Mouse (Mus musculus) liver, embryonic 13.5 days (tissue): ENCODE data around the gene Trnp1. TPM values are rescaled to one million over a fixed set of nuclear protein-coding genes. Genes with fewer than 3 reads are reported as not detected.

ENCODE experiments used
- ATAC-seq: fragments of 200-750 bp; cut with Nextera tagmentation; 2 replicates; pipeline ENCODE4 v1.8.0; 2017; ENCODE audit warnings: low read depth, mild to moderate bottlenecking, moderate number of reproducible peaks, moderate library complexity
- DNase-seq: peaks from one replicate; pipeline ENCODE4 v3.0.0; 2022
- H3K27ac ChIP-seq: fragments of 300-500 bp; sonication (generic); 2 replicates; pipeline ENCODE4 v1.5.1; 2015; ENCODE audit warnings: moderate library complexity, mild to moderate bottlenecking, inconsistent platforms
- H3K27me3 ChIP-seq: fragments of 300-500 bp; sonication (generic); 2 replicates; pipeline ENCODE4 v1.6.1; 2015; ENCODE audit warnings: mild to moderate bottlenecking, inconsistent platforms
- H3K36me3 ChIP-seq: fragments of 300-500 bp; sonication (generic); 2 replicates; pipeline ENCODE4 v1.6.1; 2015; ENCODE audit warnings: mild to moderate bottlenecking, inconsistent platforms
- H3K4me1 ChIP-seq: fragments of 300-500 bp; sonication (generic); replicated peaks from 2 replicates; pipeline ENCODE4 v1.6.1; 2015; ENCODE audit warnings: inconsistent platforms
- H3K4me2 ChIP-seq: fragments of 300-500 bp; sonication (generic); 2 replicates; pipeline ENCODE4 v1.6.1; 2015; ENCODE audit warnings: inconsistent platforms, mild to moderate bottlenecking, moderate library complexity
- H3K4me3 ChIP-seq: fragments of 300-500 bp; sonication (generic); replicated peaks from 2 replicates; pipeline ENCODE4 v1.5.1; 2015; ENCODE audit warnings: mild to moderate bottlenecking, inconsistent platforms
- H3K9ac ChIP-seq: fragments of 300-500 bp; sonication (generic); 2 replicates; pipeline ENCODE4 v1.6.1; 2015; ENCODE audit warnings: mild to moderate bottlenecking, inconsistent platforms
- H3K9me3 ChIP-seq: fragments of 300-500 bp; sonication (generic); replicated peaks from 2 replicates; pipeline ENCODE4 v1.6.1; 2016; ENCODE audit warnings: inconsistent platforms
- WGBS: fragments of 180-500 bp; shearing (Covaris S2); methylation state at CpG from one replicate; pipeline ENCODE4 v1.1.7; 2015; ENCODE audit not compliant: insufficient replicate concordance; 5-methylcytosine and 5-hydroxymethylcytosine counted together
- polyA plus RNA-seq: library from polyadenylated mRNA; unstranded; fragments of >200 nt; fragmentation: Nextera tagmentation; extraction: Ambion mirVana; gene quantifications from 2 replicates; pipeline ENCODE4 v1.2.1, GENCODE M21; 2015

Trnp1 gene
- polyA plus RNA-seq, 1 experiment from 2014 or later: 0.06 TPM

DNA sequence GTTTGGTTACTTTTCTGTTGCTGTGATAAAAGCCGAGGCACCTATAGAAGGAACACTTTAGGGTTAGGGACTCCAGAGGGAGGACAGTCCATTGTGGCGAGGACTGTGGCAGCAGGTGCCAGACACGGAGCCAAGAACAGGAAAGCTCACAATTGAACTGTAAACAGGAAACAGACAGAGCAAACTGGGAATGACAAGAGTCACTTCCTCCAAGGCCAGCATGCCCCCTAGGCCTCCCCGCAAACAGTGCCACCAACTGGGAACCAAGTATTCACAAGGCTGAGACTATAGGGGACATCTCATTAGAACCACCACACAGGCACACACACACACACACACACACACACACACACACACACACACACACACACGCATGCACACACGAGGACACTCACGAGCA lies 45.9 kb downstream of the Trnp1 start:
- Histone ChIP-seq H3K36me3 (no peaks in the 10 kb centered on the region), H3K27ac (no peak overlapping the region), H3K4me3 (no peak overlapping the region), H3K4me2 (no peak overlapping the region), H3K27me3 (0 out of 2 replicates have a peak, but pooled peaks cover 12% of the 10 kb centered on the region), H3K4me1 (no peaks in the 10 kb centered on the region), H3K9ac (no peak overlapping the region), H3K9me3 (no peaks in the 10 kb centered on the region)
- WGBS: 52% methylated on average over 6 of the region's 7 CpGs
- DNase-seq (no peak), ATAC-seq (no peak)

DNA sequence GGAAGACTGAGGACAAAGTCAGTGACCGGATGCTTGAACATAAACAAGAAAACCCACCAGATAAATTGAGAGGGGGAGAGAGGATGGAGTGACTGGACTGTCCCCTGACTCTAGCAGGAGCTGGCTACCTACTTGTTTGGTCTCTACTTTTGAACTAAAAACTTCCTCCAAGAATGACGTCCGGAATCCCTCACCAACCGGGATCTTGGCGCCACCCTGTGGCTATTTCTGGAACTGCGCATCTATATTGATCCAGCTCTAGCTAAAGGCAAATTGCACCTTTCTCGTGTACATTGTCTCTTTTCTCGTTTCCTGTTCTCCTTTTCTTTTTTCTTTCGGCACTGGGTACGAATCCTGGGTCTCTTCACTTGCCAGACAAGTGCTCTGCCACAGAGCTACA lies 46.8 kb downstream of the Trnp1 start:
- peak; percentile 22 for DNase-seq
- no peak overlapping the region for H3K4me3 ChIP-seq
- H3K4me2 ChIP-seq: no peak overlapping the region
- 0 out of 2 replicates have a peak, but pooled peaks cover 14% of the 10 kb centered on the region for H3K27me3 ChIP-seq
- H3K9me3 ChIP-seq: no peaks in the 10 kb centered on the region
- no peak overlapping the region for H3K27ac ChIP-seq
- H3K4me1 ChIP-seq: no peaks in the 10 kb centered on the region
- 7% methylated on average over 10 of the region's 10 CpGs for WGBS
- no peaks in the 10 kb centered on the region for H3K36me3 ChIP-seq
- ATAC-seq: no peak
- no peak overlapping the region for H3K9ac ChIP-seq

DNA sequence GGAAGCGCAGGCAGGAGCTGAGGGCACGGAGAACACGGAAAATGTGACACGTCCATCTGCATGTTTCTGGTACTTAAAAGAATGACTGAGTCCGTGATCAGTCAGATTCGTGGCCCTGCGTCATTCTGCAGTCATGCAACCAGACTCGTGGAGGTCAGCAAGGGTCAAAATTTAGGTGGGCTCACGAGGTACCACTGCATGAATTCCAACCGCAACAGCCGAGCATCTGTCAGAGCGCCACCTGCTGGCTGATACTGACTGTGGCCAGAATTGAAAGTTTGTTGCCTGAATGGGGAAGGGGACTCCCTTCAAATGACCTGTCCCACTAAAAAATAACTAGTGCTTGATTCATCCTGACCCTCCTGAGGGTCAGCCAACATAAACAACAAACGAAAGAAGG lies 48.6 kb downstream of the Trnp1 start:
- H3K9me3 ChIP-seq: no peaks in the 10 kb centered on the region
- no peaks in the 10 kb centered on the region for H3K4me1 ChIP-seq
- ATAC-seq: no peak
- no peak overlapping the region for H3K9ac ChIP-seq
- H3K27ac ChIP-seq: no peak overlapping the region
- H3K27me3 ChIP-seq: 0 out of 2 replicates have a peak, but pooled peaks cover 14% of the 10 kb centered on the region
- no peak overlapping the region for H3K4me2 ChIP-seq
- H3K36me3 ChIP-seq: no peaks in the 10 kb centered on the region
- no peak for DNase-seq
- WGBS: 19% methylated on average over 13 of the region's 13 CpGs
- H3K4me3 ChIP-seq: no peak overlapping the region

DNA sequence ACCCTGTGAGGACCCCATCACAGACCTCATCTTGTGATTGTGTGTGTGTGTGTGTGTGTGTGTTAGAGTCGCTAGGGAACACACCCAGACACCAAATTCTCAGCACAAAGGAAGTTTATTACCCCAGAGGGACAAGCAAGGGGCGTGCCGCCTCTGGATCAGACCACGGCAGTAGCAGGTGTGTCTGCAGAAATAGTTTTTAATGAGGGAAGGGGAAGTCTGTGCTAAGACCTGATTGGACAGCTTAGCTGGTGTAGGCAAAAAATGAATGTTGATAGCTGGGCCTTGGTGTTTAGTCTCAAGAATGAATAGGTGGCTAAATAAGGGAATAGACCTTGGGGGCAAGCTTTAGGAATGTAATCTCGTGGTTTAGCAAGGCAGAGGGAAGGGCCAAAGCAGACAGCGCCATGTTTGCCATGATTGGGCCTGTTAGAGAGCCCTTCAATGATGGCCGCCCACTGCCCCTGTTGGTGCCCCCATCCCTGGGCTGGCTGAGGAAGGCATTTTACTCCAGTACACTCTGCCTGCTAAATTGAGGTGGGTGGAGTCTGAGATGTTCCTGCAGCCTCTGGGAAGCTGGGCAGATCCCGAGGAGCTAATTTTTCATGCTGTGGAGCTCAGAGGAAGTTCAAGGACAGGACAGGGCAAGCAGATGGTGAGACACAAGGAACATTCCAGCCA lies 49.5 kb downstream of the Trnp1 start:
- H3K4me2 ChIP-seq: no peak overlapping the region
- WGBS: 60% methylated on average over 8 of the region's 8 CpGs
- DNase-seq (no peak), ATAC-seq (no peak)
- H3K4me1 ChIP-seq: no peaks in the 10 kb centered on the region
- 0 out of 2 replicates have a peak, but pooled peaks cover 14% of the 10 kb centered on the region for H3K27me3 ChIP-seq
- H3K9me3 ChIP-seq: no peaks in the 10 kb centered on the region
- no peak overlapping the region for H3K4me3 ChIP-seq
- no peak overlapping the region for H3K9ac ChIP-seq
- no peak overlapping the region for H3K27ac ChIP-seq
- H3K36me3 ChIP-seq: no peaks in the 10 kb centered on the region

DNA sequence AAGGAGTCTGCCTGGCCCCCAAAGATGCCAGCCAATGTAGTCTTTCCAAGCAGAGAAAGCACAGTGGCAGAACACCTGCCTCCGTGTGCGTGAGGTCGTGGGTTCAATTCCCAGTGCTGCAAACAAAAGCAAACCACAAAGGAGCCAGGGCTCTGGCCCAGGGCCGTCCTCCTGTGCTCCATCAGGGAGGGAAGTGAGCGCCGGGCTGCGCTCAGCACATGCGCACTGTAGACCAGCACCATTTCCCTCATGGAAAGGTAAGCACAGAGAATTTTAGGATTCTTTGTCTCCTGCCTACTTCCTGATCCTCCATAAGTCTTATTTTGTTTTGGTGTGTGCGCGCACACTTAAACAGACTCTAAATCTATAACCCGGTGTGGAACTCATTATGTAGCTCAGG lies 50.4 kb downstream of the Trnp1 start:
- no peak for ATAC-seq
- Histone ChIP-seq H3K27me3 (0 out of 2 replicates have a peak, but pooled peaks cover 14% of the 10 kb centered on the region), H3K36me3 (no peaks in the 10 kb centered on the region), H3K9me3 (no peaks in the 10 kb centered on the region), H3K4me1 (no peaks in the 10 kb centered on the region), H3K4me2 (no peak overlapping the region), H3K4me3 (no peak overlapping the region), H3K27ac (no peak overlapping the region), H3K9ac (no peak overlapping the region)
- DNase-seq: no peak
- WGBS: 73% methylated on average over 11 of the region's 11 CpGs

DNA sequence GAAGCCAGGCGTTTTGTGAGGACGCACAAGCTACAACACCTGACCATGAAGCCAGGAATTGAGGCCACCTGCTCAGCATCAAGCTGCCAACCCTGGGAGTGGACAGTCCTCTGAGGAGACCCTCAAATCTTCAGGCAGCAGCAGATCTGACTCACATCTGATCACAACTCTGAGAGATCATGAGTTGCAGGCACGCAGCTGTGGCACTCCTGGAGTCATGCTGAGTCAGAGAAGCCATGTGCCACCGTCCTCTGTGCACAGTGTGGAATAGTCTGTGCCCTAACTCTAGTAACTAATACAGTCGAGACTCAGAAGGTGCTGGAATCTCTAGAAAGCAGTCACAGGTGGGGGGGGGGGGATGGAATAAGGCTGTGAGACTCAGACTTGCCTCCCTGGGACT lies 51.0 kb downstream of the Trnp1 start:
- Histone ChIP-seq H3K9ac (no peak overlapping the region), H3K27me3 (0 out of 2 replicates have a peak, but pooled peaks cover 14% of the 10 kb centered on the region), H3K4me2 (no peak overlapping the region), H3K4me3 (no peak overlapping the region), H3K27ac (no peak overlapping the region), H3K36me3 (no peaks in the 10 kb centered on the region), H3K9me3 (no peaks in the 10 kb centered on the region), H3K4me1 (no peaks in the 10 kb centered on the region)
- no peak for DNase-seq
- ATAC-seq: no peak
- 54% methylated on average over 5 of the region's 5 CpGs for WGBS

DNA sequence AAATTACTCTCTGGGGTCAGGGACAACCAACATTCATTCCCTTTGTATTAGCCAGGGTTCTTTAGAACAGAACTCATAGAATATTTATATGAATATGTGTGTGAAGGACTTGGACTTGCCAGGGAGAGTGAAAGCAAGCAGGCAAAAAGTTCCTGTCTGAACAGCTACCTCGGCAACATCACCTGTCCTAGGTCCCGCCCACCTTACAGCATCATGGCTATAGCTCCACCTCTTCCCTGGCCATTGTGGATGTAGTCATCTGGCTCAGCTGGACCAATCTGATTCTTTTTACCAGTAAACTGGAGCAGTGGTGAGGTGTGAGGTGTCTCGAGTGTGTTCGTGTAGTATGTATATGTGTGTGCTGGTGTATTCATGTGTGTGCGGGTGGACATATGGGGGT lies 52.6 kb downstream of the Trnp1 start:
- Histone ChIP-seq H3K9me3 (no peaks in the 10 kb centered on the region), H3K27ac (no peak overlapping the region), H3K4me1 (no peaks in the 10 kb centered on the region), H3K9ac (no peak overlapping the region), H3K36me3 (no peaks in the 10 kb centered on the region), H3K4me3 (no peak overlapping the region), H3K27me3 (peaks cover 26% of the 10 kb centered on the region; the same call in 1 of the 2 replicates), H3K4me2 (no peak overlapping the region)
- no peak for ATAC-seq
- DNase-seq: no peak
- WGBS: 63% methylated on average over 5 of the region's 5 CpGs

DNA sequence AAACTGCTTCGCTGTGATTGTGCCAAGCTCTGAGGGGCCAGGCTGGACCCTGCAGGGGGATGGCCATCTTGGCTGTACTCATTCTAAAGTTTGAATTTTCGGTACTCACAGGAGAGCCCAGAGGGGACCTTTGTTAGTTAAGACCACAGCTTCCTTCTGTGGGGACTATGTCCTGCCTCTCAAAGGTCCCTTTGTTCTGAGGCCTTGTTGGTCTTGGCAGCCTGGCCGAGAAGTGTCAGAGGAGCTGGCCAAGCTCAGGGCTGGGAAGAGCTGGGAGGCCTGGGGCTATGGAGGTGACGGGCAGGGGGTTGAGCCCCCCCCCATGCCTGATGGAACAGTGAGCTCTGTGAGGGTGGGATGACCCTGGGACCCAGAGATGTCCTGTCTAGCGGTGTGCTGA lies 55.3 kb downstream of the Trnp1 start:
- WGBS: 47% methylated on average over 5 of the region's 5 CpGs
- Histone ChIP-seq H3K4me3 (no peak overlapping the region), H3K4me1 (peaks cover 9% of the 10 kb centered on the region; the same call in 1 of the 2 replicates), H3K4me2 (no peak overlapping the region), H3K36me3 (no peaks in the 10 kb centered on the region), H3K9me3 (no peaks in the 10 kb centered on the region), H3K9ac (no peak overlapping the region), H3K27me3 (peaks cover 35% of the 10 kb centered on the region), H3K27ac (no peak overlapping the region)
- DNase-seq (no peak), ATAC-seq (no peak)

DNA sequence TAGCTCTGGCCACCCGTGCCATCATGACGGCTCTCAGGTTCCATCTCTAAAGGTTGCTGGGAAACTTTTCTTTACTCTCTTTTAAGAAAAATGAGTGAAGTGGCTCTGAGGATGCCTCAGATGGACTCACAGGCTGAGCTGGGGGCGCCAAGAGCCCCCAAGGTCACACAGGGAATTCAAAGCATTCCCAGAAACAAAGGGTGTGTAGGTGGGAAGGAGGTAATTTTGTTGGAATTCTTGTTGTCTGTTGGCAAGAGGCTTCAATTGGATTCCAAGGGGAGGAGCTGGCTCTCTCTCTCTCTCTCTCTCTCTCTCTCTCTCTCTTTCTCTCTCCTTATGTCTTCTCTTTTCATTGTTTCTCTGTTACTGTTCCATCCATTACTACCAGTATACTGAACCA lies 56.2 kb downstream of the Trnp1 start:
- Histone ChIP-seq H3K27ac (no peak overlapping the region), H3K36me3 (no peaks in the 10 kb centered on the region), H3K4me3 (no peak overlapping the region), H3K4me1 (peaks cover 9% of the 10 kb centered on the region; the same call in 1 of the 2 replicates), H3K4me2 (no peak overlapping the region), H3K9me3 (no peaks in the 10 kb centered on the region), H3K9ac (no peak overlapping the region), H3K27me3 (peaks cover 27% of the 10 kb centered on the region)
- no peak for ATAC-seq
- no peak for DNase-seq
- WGBS: 57% methylated on average over 3 of the region's 3 CpGs

Other genes with a start within 250 kb of the Trnp1 start
- gene Sytl1, start 235.4 kb downstream of the Trnp1 start, polyA plus RNA-seq: 0.42 and 0.55 TPM in 2 replicates
- gene Tmem222, start 220.8 kb downstream of the Trnp1 start, polyA plus RNA-seq: 38.9 and 41.0 TPM in 2 replicates
- gene Wdtc1, start 145.1 kb downstream of the Trnp1 start, polyA plus RNA-seq: 5.5 and 7.1 TPM in 2 replicates
- gene Slc9a1, start 128.8 kb downstream of the Trnp1 start, polyA plus RNA-seq: 2.7 and 3.1 TPM in 2 replicates
- gene Tent5b, start 18.4 kb downstream of the Trnp1 start, polyA plus RNA-seq: 0.05 TPM in 1 of 2 replicates, not detected in the other
- 0.45 and 0.70 TPM in 2 replicates for gene Kdf1, start 20.4 kb upstream of the Trnp1 start, polyA plus RNA-seq
- gene Nudc, start 47.4 kb upstream of the Trnp1 start, polyA plus RNA-seq: 214 and 231 TPM in 2 replicates
- 0.31 and 0.51 TPM in 2 replicates for gene Nr0b2, start 54.8 kb upstream of the Trnp1 start, polyA plus RNA-seq
- 4.3 and 4.6 TPM in 2 replicates for gene Gpatch3, start 76.2 kb upstream of the Trnp1 start, polyA plus RNA-seq
- gene Gpn2, start 85.8 kb upstream of the Trnp1 start, polyA plus RNA-seq: 12.5 and 13.5 TPM in 2 replicates
- gene Sfn, start 103.6 kb upstream of the Trnp1 start, polyA plus RNA-seq: 0.77 and 0.92 TPM in 2 replicates
- gene Zdhhc18, start 151.6 kb upstream of the Trnp1 start, polyA plus RNA-seq: 1.0 and 1.1 TPM in 2 replicates
- 5.8 and 7.3 TPM in 2 replicates for gene Pigv, start 174.1 kb upstream of the Trnp1 start, polyA plus RNA-seq